Mouse (Mus musculus): ENCODE results near the gene Ap1g2. TPM values are rescaled to one million over a fixed set of nuclear protein-coding genes. Genes with fewer than 3 reads are reported as not detected.

The Ap1g2 gene
- total and polyA plus RNA-seq, 2 experiments from 2014 or later = 3.9 to 5.7 TPM

GRCm38 (mm10) chr14:55066042-55066441 is 40.4 kb downstream of the Ap1g2 start:
- H3K9ac ChIP-seq (replicated peaks; ENCODE audit: low read depth, low read length) = no peak overlapping the region
- H3K4me2 ChIP-seq (ENCODE audit: low read depth, low read length) = no peak overlapping the region
- ATAC-seq (ENCODE audit: insufficient read depth, low read depth) (no peak), DNase-seq (ENCODE audit: low spot score) (no peak)
- H3K4me1 ChIP-seq (ENCODE audit: control insufficient read depth, insufficient read depth) = 0 out of 2 replicates have a peak, but pooled peaks cover 8% of the 10 kb centered on the region
- H3K27me3 ChIP-seq (ENCODE audit: control insufficient read depth, insufficient read depth, low read length) = 0 out of 2 replicates have a peak, but pooled peaks cover 10% of the 10 kb centered on the region
- no peaks in the 10 kb centered on the region for H3K9me3 ChIP-seq (replicated peaks; ENCODE audit: control insufficient read depth, low read length)
- H3K27ac ChIP-seq (ENCODE audit: low read depth) = no peak overlapping the region
- no peaks in the 10 kb centered on the region; the same call in 1 of the 2 replicates for H3K36me3 ChIP-seq (replicated peaks; ENCODE audit: control insufficient read depth, insufficient read depth, low read length)
- TF ChIP-seq CTCF (IDR thresholded peaks at IDR 0.05; ENCODE audit: low read depth) (no peak), EP300 (IDR thresholded peaks at IDR 0.05; ENCODE audit: low read depth) (no peak)
- no peak overlapping the region for H3K4me3 ChIP-seq (ENCODE audit: low read depth, low read length)
- WGBS = 90% methylated on average over 8 of the region's 8 CpGs

- ATAC-seq (ENCODE audit: insufficient read depth, low read depth) (no peak), DNase-seq (ENCODE audit: low spot score) (no peak)
- Histone ChIP-seq H3K27ac (ENCODE audit: low read depth) (no peak overlapping the region), H3K27me3 (ENCODE audit: control insufficient read depth, insufficient read depth, low read length) (0 out of 2 replicates have a peak, but pooled peaks cover 10% of the 10 kb centered on the region), H3K4me2 (ENCODE audit: low read depth, low read length) (no peak overlapping the region), H3K4me3 (ENCODE audit: low read depth, low read length) (no peak overlapping the region), H3K9me3 (replicated peaks; ENCODE audit: control insufficient read depth, low read length) (no peaks in the 10 kb centered on the region), H3K9ac (replicated peaks; ENCODE audit: low read depth, low read length) (no peak overlapping the region), H3K36me3 (replicated peaks; ENCODE audit: control insufficient read depth, insufficient read depth, low read length) (no peaks in the 10 kb centered on the region; the same call in 1 of the 2 replicates), H3K4me1 (ENCODE audit: control insufficient read depth, insufficient read depth) (0 out of 2 replicates have a peak, but pooled peaks cover 8% of the 10 kb centered on the region)
- 84% methylated on average over 13 of the region's 13 CpGs for WGBS
- no peak for TF ChIP-seq CTCF (IDR thresholded peaks at IDR 0.05; ENCODE audit: low read depth)
- no peak for TF ChIP-seq EP300 (IDR thresholded peaks at IDR 0.05; ENCODE audit: low read depth)
These were observed 41.0 kb downstream of the Ap1g2 start for GRCm38 (mm10) chr14:55065391-55065790.

- Histone ChIP-seq H3K9me3 (replicated peaks; ENCODE audit: control insufficient read depth, low read length) (no peaks in the 10 kb centered on the region), H3K36me3 (replicated peaks; ENCODE audit: control insufficient read depth, insufficient read depth, low read length) (no peaks in the 10 kb centered on the region; the same call in 1 of the 2 replicates), H3K27ac (ENCODE audit: low read depth) (no peak overlapping the region), H3K4me3 (ENCODE audit: low read depth, low read length) (no peak overlapping the region), H3K4me2 (ENCODE audit: low read depth, low read length) (no peak overlapping the region), H3K9ac (replicated peaks; ENCODE audit: low read depth, low read length) (no peak overlapping the region), H3K27me3 (ENCODE audit: control insufficient read depth, insufficient read depth, low read length) (0 out of 2 replicates have a peak, but pooled peaks cover 10% of the 10 kb centered on the region), H3K4me1 (ENCODE audit: control insufficient read depth, insufficient read depth) (0 out of 2 replicates have a peak, but pooled peaks cover 8% of the 10 kb centered on the region)
- 68% methylated on average over 35 of the region's 35 CpGs for WGBS
- ATAC-seq (ENCODE audit: insufficient read depth, low read depth) = no peak
- TF ChIP-seq EP300 (IDR thresholded peaks at IDR 0.05; ENCODE audit: low read depth) = no peak
- TF ChIP-seq CTCF (IDR thresholded peaks at IDR 0.05; ENCODE audit: low read depth) = no peak
- no peak for DNase-seq (ENCODE audit: low spot score)
These were observed 41.7 kb downstream of the Ap1g2 start for GRCm38 (mm10) chr14:55064481-55065370.

DNA sequence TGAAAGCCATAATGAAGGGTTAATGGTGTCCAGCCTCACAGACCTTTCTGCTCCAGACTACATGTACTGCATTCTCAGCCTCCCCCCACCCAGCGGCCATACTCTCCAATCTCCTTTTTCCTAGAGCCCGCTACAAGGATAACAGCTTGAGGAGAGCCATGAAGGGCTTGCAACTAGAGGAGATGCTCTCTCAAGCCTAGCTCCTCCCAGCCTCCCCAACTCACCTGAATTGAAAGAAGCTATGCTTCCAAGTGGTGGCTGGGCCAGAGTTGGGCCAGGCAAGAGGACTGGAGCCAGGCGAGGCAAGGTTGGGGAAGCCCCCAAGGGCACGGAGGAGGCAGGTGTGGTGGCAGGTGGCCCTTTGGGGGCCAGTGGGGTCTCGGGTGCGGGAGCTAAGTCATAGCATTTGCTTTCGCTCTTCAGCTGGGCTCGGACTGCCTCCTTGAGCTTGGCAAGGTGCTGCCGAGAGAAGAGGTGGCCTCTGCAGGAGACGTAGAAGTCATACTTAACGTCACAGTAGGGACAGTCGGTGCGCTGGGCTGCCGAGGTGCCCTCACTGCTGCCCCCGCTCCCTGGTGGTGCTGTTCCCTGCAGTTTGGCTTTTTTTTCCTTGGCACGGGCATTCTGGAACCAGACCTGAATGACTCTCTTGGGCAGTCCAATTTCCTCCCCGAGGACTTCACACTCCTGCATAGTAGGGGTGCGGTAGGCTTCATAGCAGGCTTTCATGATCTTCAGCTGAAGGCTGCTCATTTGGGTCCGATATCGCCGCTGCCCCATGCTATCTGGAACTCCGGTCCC is 42.6 kb downstream of the Ap1g2 start:
- Histone ChIP-seq H3K9me3 (replicated peaks; ENCODE audit: control insufficient read depth, low read length) (no peaks in the 10 kb centered on the region), H3K4me1 (ENCODE audit: control insufficient read depth, insufficient read depth) (peaks cover 15% of the 10 kb centered on the region; the same call in 1 of the 2 replicates), H3K36me3 (replicated peaks; ENCODE audit: control insufficient read depth, insufficient read depth, low read length) (no peaks in the 10 kb centered on the region; the same call in 1 of the 2 replicates), H3K4me3 (ENCODE audit: low read depth, low read length) (no peak overlapping the region), H3K27me3 (ENCODE audit: control insufficient read depth, insufficient read depth, low read length) (0 out of 2 replicates have a peak, but pooled peaks cover 10% of the 10 kb centered on the region), H3K27ac (ENCODE audit: low read depth) (no peak overlapping the region), H3K9ac (replicated peaks; ENCODE audit: low read depth, low read length) (no peak overlapping the region), H3K4me2 (ENCODE audit: low read depth, low read length) (no peak overlapping the region)
- TF ChIP-seq CTCF (IDR thresholded peaks at IDR 0.05; ENCODE audit: low read depth) = no peak
- TF ChIP-seq EP300 (IDR thresholded peaks at IDR 0.05; ENCODE audit: low read depth) = no peak
- ATAC-seq (ENCODE audit: insufficient read depth, low read depth) = no peak
- WGBS = 79% methylated on average over 22 of the region's 22 CpGs
- DNase-seq (ENCODE audit: low spot score) = no peak

GRCm38 (mm10) chr14:55063117-55063516 is 43.3 kb downstream of the Ap1g2 start:
- Histone ChIP-seq H3K9ac (replicated peaks; ENCODE audit: low read depth, low read length) (no peak overlapping the region), H3K4me2 (ENCODE audit: low read depth, low read length) (no peak overlapping the region), H3K27ac (ENCODE audit: low read depth) (no peak overlapping the region), H3K36me3 (replicated peaks; ENCODE audit: control insufficient read depth, insufficient read depth, low read length) (no peaks in the 10 kb centered on the region; the same call in 1 of the 2 replicates), H3K4me3 (ENCODE audit: low read depth, low read length) (no peak overlapping the region), H3K9me3 (replicated peaks; ENCODE audit: control insufficient read depth, low read length) (no peaks in the 10 kb centered on the region), H3K27me3 (ENCODE audit: control insufficient read depth, insufficient read depth, low read length) (0 out of 2 replicates have a peak, but pooled peaks cover 10% of the 10 kb centered on the region), H3K4me1 (ENCODE audit: control insufficient read depth, insufficient read depth) (peaks cover 15% of the 10 kb centered on the region; the same call in 1 of the 2 replicates)
- 80% methylated on average over 5 of the region's 5 CpGs for WGBS
- no peak for TF ChIP-seq CTCF (IDR thresholded peaks at IDR 0.05; ENCODE audit: low read depth)
- TF ChIP-seq EP300 (IDR thresholded peaks at IDR 0.05; ENCODE audit: low read depth) = no peak
- DNase-seq (ENCODE audit: low spot score) (no peak), ATAC-seq (ENCODE audit: insufficient read depth, low read depth) (no peak)

All from heart, postnatal 0 days (tissue).